Mouse (Mus musculus) hindlimb bud, embryonic 11.5 days (tissue): Measurements from ENCODE around the gene Fuom.
A peak's percentile ranks its signal among the peaks of the same experiment; 100 is the strongest.
"Not testable (repeated sequence)": the region's sequence is repeated elsewhere in the genome, so short reads cannot be mapped to it uniquely, and the experiment has no call there.

Experiments used
- DNase-seq: peaks from one replicate; pipeline ENCODE4 v3.0.0-alpha.2; 2012; ENCODE audit warnings: low read depth, low spot score; ENCODE audit errors: extremely low spot score

Fuom gene

DNA sequence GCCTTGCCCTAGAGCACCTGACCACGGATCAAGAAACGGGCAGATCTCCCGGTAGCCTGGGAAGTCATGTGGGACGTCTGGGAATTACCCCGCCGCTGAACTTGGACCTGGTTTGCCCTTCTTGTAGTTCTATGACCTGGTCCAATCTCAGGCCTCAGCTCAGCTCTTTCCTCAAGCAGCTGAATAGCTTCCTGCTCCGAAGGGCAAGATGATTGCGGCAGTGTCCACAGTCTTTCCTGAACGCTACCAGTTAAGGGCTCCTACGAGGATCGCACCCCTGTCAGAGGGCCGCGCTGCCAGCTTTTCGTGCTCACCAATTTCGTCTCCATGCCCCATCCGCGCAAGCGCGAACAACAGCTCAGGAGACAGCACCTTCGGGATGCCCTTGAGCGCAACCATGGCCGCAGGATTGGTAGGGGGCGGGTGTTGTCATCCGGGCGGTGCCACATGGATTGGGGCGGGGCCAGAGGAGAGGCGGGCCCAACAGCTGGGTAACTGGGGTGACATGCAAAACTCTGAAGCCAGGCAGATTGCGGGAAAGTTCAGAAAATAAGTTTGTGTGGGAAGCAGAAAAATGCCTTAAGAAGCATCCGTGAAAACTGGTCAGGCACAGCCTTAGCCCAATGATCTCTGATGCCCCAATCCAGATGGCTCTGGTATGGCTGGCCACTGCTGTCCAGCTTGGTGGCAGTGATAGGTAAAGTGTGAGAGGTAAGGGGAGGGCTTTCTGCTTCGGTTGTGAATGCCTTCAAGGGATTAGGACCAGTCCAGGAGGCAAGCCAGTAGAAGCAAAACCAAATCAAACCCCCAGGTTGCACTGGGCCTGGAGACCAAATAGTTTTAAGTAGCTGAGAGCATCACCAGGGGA lies at the start of gene Fuom:
Gene Fuom, minus strand, starts transcription at position 449 of the 868 bp plus-strand sequence.
- DNase-seq: no peak

DNA sequence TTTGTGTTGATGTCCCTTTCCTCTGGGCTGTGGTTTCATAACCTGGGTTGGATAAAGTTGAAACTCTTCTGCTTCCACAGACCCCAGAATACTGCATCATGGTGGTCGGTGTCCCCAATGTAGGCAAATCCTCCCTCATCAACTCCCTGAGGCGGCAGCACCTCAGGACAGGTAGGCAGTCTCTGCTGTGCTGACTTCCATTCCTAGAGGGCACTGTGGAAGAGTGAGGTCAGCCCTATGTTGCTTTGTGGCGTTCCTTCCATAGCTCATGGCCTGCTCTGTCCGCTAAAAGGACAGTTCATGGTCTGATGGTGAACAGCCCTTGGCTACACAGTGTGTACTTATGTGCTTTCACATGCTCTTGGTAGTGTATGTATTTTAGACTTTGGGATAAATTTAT lies 42.3 kb upstream of the Fuom start:
- no peak for DNase-seq

DNA sequence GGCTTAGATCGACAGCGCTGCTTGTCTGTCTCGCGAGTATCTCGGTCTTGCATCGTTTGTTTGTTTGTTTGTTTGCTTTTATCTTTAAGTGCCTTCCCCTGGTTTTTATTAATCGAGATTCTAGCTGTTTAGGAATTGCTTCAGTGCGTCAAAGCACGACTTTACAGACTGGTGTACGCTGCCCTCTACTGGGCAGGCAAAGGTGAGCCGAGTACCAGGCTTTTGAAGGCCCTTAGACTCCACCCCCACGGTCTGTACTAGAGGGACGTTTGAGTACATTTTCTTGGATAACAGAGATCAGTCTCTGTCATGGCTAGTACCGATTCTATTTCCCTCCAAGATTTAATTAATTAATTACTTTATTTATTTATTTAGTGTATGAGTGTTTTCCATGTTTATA lies 39.1 kb upstream of the Fuom start:
- DNase-seq: no peak

DNA sequence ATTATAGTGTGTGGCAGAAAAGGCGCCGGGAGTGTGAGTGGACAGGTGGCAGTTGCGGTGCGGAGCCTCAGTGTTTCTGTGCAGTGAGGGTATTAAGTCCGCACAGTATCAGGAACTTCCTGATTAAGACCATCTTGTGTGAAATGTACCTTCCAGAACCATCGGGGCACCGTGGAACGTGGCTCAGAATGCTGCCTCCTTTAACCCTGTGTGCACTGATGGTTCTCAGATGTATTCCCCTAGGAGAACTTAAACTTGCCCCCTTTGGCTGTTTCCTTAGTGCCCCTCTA lies 35.7 kb upstream of the Fuom start:
- no peak for DNase-seq

DNA sequence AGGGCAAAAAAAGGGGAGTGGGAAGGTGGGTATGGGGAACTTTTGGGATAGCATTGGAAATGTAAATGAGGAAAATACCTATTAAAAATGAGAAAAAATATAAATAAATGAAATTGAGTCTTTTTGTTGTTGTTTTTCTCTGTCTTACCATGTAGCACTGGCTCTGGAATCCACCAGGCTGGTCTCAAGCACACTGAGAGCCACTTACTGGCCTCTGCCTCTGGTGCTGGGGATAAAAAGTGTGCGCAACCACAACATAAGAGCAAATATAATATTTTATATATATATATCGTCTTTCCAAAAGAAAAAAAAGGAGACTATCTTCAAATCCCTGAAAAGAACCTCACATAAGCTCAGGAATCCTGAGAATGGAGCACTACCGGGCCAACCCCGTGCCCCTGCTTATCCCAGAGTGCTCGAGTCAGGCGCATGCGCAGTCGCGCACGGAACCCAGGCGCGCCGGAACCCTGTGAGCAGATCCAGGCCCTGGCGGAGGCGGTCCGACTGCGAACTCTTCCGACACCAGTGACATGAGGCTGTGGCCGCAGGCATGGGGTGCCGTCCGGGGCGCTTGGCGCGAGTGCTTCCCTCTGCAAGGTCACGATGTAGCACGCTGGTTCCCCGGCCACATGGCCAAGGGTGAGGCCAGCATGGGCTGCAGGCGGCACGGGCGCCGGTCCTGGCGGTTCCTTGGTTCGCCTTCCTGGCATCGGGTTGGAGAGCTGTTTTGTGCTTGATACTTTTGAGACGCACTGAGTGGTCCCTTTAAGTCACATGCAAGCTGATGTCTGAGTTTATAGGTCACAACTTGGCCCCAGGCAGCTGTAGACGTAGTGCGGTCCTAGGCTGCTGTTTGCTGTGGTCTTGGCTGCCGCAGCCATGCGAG lies 35.1 kb upstream of the Fuom start, which contains the start of gene Mtg1:
Gene Mtg1, plus strand, starts transcription at position 430 of the 886 bp plus-strand sequence.
- peak; percentile 76 for DNase-seq

DNA sequence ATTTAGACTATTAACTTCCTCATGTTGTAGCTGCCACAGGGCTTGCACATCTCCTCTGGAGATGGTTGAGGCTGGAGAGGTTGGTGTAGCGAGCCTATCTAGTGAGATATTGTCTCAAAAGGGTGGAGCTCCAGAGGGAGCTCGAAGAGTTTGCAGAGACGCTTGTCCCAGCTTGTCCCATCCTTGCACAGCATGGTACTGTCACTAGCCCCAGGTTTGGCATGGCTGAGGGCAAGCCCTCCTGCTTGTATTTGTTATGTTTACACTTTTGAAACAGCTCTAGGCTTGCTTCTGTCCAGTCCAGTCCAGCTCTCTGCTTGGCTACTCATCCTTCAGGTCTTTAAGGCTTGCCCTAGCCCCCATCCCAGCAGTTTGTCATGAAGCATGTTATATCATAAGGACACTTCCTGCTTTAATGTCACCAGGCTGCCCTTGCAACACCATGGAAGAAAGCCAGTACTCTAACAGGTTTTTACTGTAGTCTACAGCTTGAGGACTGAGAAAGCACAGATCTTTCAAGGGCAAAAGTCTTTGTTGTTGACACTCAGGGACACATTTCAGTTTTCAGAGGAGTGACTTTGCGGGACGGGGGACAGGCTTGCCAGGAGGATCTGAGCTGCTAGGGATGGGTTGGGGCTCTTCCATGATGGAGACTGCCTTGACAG lies 33.0 kb upstream of the Fuom start:
- DNase-seq: no peak

DNA sequence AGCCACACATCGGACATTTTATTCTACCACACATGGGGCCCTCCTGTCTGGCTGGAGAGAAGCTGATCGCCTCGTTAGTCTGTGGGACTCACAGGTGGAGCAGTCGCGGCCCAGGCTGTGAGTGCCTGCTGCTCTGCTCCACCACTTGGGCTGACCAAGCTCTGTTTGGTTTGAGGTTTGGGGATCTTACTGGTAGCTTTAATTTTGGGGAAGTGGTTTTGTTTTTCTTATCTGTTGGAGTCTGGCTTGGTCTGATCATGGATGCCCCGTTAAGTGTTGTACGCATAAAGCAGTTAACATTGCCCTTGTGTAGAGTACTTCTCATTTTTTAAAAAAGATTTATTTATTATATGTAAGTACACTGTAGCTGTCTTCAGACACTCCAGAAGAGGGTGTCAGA lies 31.8 kb upstream of the Fuom start:
- DNase-seq: not testable (repeated sequence)

DNA sequence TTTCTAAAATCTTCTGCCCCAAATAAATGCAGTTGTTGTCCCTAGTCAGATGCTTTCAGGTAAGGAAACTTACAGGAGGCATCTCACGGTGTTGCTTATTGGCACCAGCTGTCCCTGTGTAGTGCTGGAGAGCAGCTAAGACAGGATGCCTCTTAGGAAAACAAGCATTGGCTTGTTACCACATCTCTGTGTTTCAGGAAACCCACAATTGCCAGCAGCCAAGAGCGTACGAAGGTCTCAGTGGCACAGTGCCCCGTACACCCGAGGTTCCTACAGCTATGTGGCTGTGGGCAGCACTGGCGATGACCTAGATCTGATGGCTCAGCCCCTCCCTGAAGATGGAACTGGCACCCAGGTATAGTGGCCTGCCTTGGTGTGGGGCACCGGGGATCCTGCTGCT lies 29.9 kb upstream of the Fuom start:
- DNase-seq: not testable (repeated sequence)

DNA sequence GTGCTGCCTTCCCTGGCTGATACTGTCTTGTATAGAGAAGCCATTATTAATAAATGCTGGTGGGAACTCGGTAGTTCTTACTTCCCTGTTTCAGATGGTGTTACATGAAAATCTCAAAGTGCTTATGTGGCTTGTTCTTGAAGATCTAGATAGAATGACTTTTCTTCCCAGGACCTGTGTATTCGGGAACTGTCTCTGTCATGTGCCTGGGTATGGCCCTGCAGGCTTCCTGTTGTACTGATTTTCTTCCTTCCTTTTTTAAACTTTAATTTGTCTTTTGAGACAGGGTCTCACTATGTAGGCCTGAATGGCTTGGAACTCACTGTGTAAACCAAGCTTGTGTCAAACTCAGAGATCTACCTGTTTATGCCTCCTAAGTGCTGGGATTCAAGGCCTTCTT lies 25.7 kb upstream of the Fuom start:
- no peak for DNase-seq

DNA sequence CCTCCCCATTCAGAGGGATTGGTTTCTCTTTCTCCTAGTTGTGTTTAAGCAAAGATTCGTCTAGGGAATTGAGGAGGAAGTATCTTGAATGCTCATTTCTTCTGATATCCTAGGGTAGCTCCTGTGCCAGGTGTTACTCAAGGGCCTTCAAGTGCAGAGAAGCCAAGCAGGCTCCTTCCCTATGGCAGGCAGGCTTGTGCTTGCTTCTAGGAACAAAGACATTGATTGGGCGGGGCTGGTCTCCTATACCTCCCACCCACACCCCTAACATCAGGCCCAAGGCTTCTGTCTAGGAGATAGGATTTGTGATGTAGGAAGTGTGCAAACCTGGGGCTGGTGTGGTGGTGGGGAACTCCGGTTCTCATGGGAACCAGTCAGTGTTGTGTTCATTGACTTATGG lies 24.7 kb upstream of the Fuom start:
- no peak for DNase-seq

DNA sequence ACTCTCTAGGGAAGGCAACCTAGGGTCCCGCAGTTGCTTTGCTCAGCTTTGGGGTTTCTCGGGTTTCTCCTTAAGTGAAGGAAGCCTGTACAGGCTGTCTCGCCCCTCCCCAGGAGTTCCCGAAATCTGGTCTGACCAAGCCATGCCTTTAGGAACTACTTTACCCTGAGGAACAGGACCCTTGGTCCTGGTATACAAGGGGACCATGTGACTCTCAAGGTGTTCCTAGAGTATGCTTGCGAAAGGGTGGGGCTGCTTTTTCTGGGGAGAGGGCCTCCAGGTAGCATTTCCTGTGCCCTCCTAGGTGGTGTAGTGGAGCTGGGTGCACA lies 23.7 kb upstream of the Fuom start:
- no peak for DNase-seq

DNA sequence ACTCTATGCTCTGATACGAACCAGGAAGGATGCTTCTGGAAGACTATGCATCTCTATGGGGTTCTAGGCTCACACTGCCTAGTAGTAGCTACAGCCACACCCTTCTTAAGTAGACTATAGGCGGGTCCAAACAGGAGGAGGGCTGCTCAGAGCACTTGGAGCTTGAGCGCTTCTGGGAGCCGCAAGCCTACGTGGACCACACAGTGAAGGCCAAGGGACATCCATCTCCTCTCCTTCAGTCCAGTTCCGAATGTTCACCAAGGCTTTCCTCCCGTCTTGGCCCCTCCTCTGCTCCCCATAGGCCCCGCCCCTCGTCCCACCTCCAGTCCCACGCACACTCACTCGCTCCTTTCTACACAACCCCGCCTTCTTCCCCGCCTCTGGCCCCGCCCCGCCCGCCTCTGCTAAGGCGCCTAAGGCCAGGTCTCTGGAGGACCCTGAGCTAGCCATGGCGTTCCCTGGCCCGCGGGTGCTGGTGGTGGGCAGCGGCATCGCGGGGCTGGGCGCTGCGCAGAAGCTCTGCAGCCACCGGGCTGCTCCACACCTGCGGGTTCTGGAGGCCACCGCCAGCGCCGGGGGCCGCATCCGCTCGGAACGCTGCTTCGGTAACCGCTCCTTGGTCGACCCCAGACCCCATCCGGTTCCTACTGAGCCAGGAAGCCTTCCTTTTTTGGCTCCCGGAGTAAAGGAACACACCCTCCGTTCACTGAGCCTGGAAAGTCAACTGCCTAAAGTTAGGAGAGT lies 23.2 kb upstream of the Fuom start:
- no peak for DNase-seq

DNA sequence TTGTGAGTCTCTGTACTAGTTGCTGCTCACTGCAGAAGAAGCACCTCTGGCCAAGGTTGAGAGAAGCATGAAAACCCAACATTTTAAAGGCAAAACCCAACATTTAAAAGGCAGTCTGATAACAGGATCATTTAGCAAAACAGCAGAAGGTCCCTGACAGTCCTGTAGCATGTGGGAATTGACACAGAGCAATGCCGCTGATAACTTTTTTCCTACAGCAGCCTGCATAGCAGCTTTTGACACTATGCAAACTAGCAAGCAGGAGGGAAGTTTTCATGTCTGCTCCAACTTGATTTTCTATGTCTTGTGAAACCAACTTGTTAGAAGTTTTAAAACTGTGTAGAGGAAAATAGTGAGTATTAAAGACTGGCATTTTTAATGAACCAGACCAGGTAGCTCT lies 22.1 kb upstream of the Fuom start:
- no peak for DNase-seq

DNA sequence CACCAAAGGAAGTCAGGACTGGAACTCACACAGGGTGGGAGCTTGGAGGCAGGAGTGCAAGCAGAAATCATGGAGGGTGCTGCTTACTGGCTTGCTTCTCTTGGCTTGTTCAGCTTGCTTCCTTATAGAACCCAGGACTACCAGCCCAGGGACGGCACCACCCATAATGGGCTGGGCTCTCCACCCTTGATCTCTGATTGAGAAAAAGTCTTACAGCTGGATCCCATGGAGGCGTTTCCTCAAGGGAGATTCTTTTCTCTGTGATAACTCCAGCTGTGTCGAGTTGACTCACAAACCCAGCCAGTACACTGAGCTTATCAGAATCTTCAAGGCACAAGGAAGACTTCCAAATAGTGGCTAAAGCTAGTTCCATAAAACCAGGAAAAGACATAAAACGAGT lies 20.5 kb upstream of the Fuom start:
- DNase-seq: no peak

DNA sequence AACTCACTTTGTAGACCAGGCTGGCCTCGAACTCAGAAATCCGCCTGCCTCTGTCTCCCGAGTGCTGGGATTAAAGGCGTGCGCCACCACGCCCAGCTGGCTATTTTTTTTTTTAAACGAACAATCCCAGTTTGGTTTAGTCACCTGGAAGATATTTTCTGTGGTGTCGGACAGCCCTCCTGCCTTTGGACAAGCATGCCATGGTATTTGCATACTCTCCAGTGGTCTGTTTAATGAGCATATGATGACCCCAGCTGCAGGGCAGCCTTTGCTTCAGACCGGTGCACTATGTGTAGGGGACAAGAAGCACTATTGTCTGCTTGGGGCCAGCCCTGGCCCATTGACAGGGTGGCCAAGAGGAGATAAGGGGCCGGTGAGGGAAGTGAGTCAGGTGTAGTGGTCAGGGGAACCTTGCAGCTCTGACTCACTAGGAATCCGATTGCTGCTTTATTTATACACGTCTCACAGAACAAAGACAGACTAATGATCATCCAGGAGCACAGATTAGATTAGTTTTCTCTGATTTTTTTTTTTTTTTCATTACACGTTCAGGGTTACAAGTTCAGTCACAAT lies 19.2 kb upstream of the Fuom start:
- DNase-seq: no peak

DNA sequence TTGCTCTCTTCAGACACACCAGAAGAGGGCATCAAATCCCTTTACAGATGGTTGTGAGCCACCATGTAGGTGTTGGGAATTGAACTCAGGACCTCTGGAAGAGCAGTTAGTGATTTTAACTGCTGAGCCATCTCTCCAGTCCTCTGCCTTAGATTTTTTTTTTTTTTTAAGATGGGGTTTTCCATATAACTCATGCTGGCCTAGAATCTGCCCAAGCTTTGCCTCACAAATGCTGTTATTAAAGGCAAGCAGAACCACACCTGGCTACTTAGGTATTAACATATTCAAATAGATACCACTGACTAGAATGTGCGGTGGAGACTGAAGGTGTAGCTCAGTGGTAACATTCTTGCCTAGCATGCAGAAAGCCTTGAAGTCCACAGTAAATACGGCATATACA lies 18.2 kb upstream of the Fuom start:
- no peak for DNase-seq

DNA sequence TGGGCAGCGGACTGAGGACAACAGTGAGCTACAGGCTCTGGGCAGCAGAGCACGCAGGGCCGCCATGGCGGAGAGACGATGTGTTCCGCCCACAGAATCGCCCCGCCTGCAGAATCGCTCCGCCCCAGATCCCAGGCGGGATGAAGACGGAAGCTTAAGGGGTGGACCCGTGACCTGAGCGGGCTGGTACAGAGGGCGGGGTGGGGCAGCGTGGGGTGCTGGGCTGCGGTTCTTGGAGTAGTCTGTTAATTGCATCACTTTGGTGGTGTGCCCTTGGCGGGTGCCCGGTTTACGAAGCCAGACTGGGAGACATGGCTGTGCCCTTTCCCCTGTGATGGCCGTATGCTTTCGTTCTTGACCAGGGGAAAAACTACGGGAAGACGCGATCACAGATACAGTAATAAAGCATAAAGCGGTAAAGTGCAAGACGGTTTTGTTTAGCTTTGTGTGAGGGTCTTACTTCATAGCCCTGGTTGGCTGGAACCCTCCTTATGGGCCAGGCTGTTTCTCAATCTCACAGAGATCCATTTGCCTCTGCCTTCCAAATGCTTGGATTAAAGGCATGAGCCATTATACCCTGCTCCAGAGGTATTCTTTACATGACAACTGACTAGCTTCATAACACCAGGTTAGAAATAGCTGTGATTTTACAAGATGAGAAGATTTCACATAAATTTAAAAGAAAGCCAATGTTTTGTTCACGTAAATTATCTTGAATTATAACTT lies 14.3 kb upstream of the Fuom start, which contains the start of gene Echs1:
Gene Echs1, minus strand, starts transcription at position 148 of the 726 bp plus-strand sequence.
- no peak for DNase-seq

DNA sequence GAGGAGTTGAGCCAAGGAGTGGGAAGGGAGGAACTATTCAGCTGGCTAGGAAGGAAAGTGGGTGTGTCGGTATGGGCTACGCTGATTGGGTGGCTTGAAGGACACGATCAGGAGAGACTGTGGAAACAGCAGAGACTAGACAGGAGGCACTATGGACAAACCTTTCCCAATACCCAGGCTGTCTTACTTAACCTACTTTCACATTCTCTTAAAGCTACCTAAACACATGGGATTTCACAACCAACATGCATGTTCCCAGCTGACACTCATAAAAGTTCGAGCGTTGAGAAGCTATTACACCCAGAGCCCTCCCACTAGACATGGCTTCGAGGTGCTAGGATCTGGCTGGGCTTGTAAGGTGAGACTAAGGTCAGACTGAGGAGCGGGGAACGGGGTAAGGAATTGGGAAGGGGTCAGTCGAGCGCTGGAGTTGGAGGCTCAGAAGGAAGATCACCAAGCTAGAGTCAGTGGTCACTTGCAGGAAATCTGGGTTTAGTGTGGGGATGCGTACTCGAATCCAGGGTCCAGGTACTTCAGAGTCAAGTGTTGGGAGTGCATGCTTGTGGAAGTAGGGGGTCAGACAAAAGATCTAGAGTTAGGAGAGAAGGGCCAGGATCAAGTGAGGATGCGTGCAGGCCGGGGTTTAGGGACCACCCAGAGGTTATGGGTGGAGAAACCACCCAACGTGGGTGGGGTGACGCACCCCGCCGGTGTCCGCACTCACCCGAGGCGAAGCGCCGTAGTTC lies 13.5 kb upstream of the Fuom start, which contains the start of gene Paox:
Gene Paox, plus strand, starts transcription at position 217 of the 746 bp plus-strand sequence.
- DNase-seq: no peak

DNA sequence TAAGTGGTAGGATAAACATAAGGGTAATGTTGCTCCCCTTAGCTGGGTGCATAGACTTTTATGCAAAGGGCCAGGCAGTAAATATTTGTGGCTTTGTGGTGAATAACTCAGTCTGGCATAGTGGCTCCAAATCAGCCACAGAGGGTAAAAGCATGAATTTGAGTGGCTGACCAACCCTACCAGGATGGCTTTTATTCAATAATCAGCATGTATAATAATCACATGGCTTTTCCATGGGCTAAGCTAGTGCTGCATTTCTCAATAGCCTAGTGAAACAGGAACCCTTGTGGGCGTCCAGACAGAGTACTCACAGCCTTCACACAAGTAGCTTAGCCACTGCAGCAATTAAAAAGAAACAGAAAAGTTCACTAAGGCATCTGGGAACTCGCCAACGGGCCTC lies 9.7 kb upstream of the Fuom start:
- DNase-seq: no peak
